In the genomic region with DNA sequence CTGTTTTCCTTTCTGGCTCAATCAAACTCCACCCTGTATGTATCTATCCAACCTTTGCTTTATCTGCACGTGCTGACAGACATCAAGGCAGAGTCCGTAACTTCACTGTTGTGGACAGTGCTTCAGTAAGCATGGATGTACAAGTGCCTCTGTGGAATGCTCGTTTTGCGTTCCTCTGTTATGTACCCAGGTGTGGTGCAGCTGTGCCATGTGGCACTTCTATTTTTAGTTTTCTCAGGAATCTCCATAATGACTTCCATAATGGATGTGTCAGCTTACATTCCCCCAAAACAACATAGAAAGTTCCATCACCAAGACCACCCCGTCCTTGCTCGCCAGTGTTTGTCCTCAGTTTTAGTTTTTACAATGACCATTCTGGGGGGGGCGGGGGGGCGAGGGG, we compare ENCODE assay signal across 20 mouse cellular contexts.
DNase-seq lines count a peak whose midpoint lies in the region; ATAC-seq and TF ChIP-seq lines count a peak whose summit lies in the region.
"Had no signal": no experiment of that assay in that cellular context is flagged by ENCODE, and none has a peak within 500 bp of the region (broad histone marks: within the 10 kb centered on the region; RNA-seq: fewer than 3 reads in every experiment).

No protein-coding gene starts in this region.

- no peak for TF ChIP-seq CTCF in lung, adult 2 months (IDR thresholded peaks at IDR 0.05; ENCODE audit: insufficient read depth, low read length)

- DNase-seq in lung, postnatal 36 days: peak; percentile 21
- DNase-seq in lung, adult 2 months: no peak
- DNase-seq in embryonic facial prominence, embryonic 14.5 days (ENCODE audit: low spot score): peak; percentile 43
- DNase-seq in left cerebral cortex, postnatal 4 days: no peak
- DNase-seq in thymus, postnatal 4 days: no peak
- DNase-seq: adrenal gland, adult 2 months; adrenal gland, postnatal 25 days; cerebellum, adult 2 months; cerebellum, postnatal 10 days; gastrocnemius, postnatal 10 days; heart, adult 2 months had no signal

- no peak for ATAC-seq in embryonic facial prominence, embryonic 14.5 days (ENCODE audit: low read depth)
- ATAC-seq in limb, embryonic 12.5 days (ENCODE audit: insufficient number of reproducible peaks, insufficient read depth, low FRiP score, low TSS enrichment, low read depth): peak; percentile 50; the same call in 1 of the 2 replicates
- ATAC-seq: forebrain, embryonic 14.5 days; intestine, embryonic 15.5 days had no signal

- H3K36me3 ChIP-seq in embryonic facial prominence, embryonic 14.5 days (ENCODE audit: control insufficient read depth, insufficient read depth, low read length): no peaks in the 10 kb centered on the region
- H3K36me3 ChIP-seq in limb, embryonic 12.5 days: no peaks in the 10 kb centered on the region
- H3K36me3 ChIP-seq: embryonic facial prominence, embryonic 15.5 days; forebrain, embryonic 10.5 days; heart, embryonic 12.5 days; hindbrain, embryonic 10.5 days; intestine, embryonic 15.5 days had no signal

- no peak overlapping the region for H3K27ac ChIP-seq in embryonic facial prominence, embryonic 14.5 days (replicated peaks; ENCODE audit: low read depth, low read length)
- peak overlapping the region; percentile 42; the same call in 1 of the 2 replicates for H3K27ac ChIP-seq in limb, embryonic 12.5 days
- H3K27ac ChIP-seq: embryonic facial prominence, embryonic 15.5 days; forebrain, embryonic 10.5 days; heart, adult 2 months; hindbrain, embryonic 10.5 days; hindbrain, embryonic 14.5 days; intestine, embryonic 15.5 days had no signal

- H3K4me1 ChIP-seq in lung, adult 2 months (ENCODE audit: control insufficient read depth, insufficient read depth, low read length): peaks cover 22% of the 10 kb centered on the region
- H3K4me1 ChIP-seq in embryonic facial prominence, embryonic 14.5 days (ENCODE audit: control insufficient read depth, insufficient read depth, low read length): peaks cover 27% of the 10 kb centered on the region
- peaks cover 51% of the 10 kb centered on the region for H3K4me1 ChIP-seq in limb, embryonic 12.5 days (replicated peaks)

- TF ChIP-seq POLR2A in lung, adult 2 months (IDR thresholded peaks at IDR 0.05; ENCODE audit: borderline replicate concordance, extremely low read depth, low read depth, low read length): no peak

- H3K4me2 ChIP-seq in embryonic facial prominence, embryonic 14.5 days (ENCODE audit: low read depth, low read length): no peak overlapping the region
- no peak overlapping the region for H3K4me2 ChIP-seq in limb, embryonic 12.5 days
- H3K4me2 ChIP-seq: embryonic facial prominence, embryonic 15.5 days; heart, embryonic 12.5 days; hindbrain, embryonic 14.5 days; intestine, embryonic 15.5 days had no signal

- 82% methylated on average over 8 of the region's 8 CpGs for WGBS in lung, adult 2 months
- 48% methylated on average over 8 of the region's 8 CpGs for WGBS in embryonic facial prominence, embryonic 14.5 days
- WGBS in limb, embryonic 12.5 days: 44% methylated on average over 8 of the region's 8 CpGs

- intact Hi-C loops in left cerebral cortex, postnatal 4 days (cut with DNase I): loop anchor here (5.0 kb wide), 1 partner anchor 441 kb away; no protein-coding TSS in a partner anchor

- no peaks in the 10 kb centered on the region for H3K9me3 ChIP-seq in embryonic facial prominence, embryonic 14.5 days (ENCODE audit: control insufficient read depth, low read length)
- H3K9me3 ChIP-seq in limb, embryonic 12.5 days: no peaks in the 10 kb centered on the region
- H3K9me3 ChIP-seq: embryonic facial prominence, embryonic 15.5 days; forebrain, embryonic 10.5 days; heart, embryonic 12.5 days; hindbrain, embryonic 10.5 days; intestine, embryonic 15.5 days had no signal

- H3K9ac ChIP-seq in embryonic facial prominence, embryonic 14.5 days (ENCODE audit: low read depth, low read length): no peak overlapping the region
- H3K9ac ChIP-seq in limb, embryonic 12.5 days (replicated peaks): no peak overlapping the region
- H3K9ac ChIP-seq: embryonic facial prominence, embryonic 15.5 days; heart, embryonic 12.5 days; hindbrain, embryonic 14.5 days; intestine, embryonic 15.5 days had no signal

- H3K27me3 ChIP-seq in embryonic facial prominence, embryonic 14.5 days (replicated peaks; ENCODE audit: control insufficient read depth, insufficient read depth, low read length): no peaks in the 10 kb centered on the region
- H3K27me3 ChIP-seq in limb, embryonic 12.5 days: no peaks in the 10 kb centered on the region
- H3K27me3 ChIP-seq: embryonic facial prominence, embryonic 15.5 days; heart, embryonic 12.5 days; intestine, embryonic 15.5 days had no signal

- no peak overlapping the region for H3K4me3 ChIP-seq in lung, adult 2 months (replicated peaks; ENCODE audit: extremely low read depth, low read depth, low read length)
- no peak overlapping the region for H3K4me3 ChIP-seq in embryonic facial prominence, embryonic 14.5 days (ENCODE audit: low read depth, low read length)
- H3K4me3 ChIP-seq in limb, embryonic 12.5 days (replicated peaks): no peak overlapping the region
- H3K4me3 ChIP-seq: embryonic facial prominence, embryonic 15.5 days; erythroblast, embryonic 14.5 days; forebrain, embryonic 10.5 days; heart, adult 2 months; heart, embryonic 12.5 days; hindbrain, embryonic 10.5 days; intestine, embryonic 15.5 days had no signal

Comparison
In these comparisons a context has a peak if more than half of its experiments do, and no peak if none do; other contexts are left out.
1. DNase-seq: peak in lung, postnatal 36 days (single experiment) and embryonic facial prominence, embryonic 14.5 days (single experiment); none in lung, adult 2 months (single experiment), left cerebral cortex, postnatal 4 days (single experiment) and thymus, postnatal 4 days (single experiment).